Mouse (Mus musculus) kidney, adult 8-10 months (tissue): ENCODE measurements at regions not wholly inside any gene's neighbourhood (a gene's known extent, or its start where the extent isn't known, plus 50 kb on each side); places are given as distances from the start of the nearest gene placed in this dataset.

Experiments used
- DNase-seq, 2 experiments: peaks; one replicate each; pipeline ENCODE4 v3.0.0; 2022

DNA sequence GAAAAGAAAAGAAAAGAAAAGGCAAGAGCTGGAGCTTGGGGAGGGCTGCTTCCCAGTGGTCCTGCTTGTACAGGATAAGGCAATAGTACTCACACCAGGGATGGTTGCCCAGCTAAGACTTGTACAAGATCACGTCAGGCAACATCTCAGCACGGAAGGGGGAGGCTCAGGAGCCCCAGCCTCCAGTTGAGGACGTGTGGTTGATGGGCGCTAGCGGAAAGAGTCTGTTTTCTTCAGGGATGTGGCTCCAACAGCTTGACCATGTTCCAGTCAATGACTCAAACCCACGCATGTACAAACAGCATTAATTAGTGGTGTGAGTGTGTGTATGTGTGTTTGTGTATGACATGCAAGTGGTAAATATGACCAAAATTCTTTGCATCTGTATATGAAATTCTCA is 153.1 kb upstream of the Rpl34 start:
- DNase-seq, result no peak

DNA sequence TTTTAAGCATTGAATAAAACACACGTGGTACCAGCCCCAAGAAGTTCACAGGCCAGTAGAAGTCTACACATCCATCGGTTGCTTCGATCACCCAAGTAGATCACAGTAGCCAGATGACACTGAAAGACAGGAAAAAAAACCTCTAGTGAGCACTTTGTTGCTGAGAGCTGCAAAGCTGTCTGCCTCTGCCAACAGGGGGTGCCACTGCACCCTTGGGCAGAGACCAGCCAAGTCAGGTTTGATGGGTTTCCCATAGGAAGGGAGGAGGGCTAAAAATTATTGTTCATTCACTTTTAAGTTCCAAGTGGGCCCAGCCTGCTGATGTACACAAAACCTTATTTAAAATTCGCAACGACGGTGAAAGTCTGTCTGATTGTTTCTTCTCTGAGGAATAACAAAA is 150.3 kb upstream of the Rpl34 start:
- DNase-seq, result no peak

DNA sequence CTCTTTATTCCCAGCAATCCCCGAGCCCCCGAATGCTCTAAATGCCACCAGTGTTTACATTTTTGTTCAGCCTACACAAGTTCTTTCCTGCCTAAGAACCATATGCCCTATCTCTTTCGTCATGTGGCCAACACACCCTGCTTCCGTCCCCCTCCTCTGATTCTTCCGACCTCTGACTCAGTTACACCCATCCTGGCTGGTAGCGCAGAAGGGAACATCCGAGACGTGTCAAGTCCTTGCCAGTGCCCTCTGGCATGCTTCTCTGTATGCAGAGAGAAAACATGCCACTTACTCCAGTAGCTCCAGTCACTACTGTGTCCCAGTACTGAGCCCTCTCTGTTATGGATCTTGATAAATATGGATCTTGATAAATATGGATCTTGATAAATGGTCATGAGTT is 149.3 kb upstream of the Rpl34 start:
- DNase-seq, result no peak

- DNase-seq, result no peak
Observed at GRCm38 (mm10) chr3:130878834-130879233, 148.6 kb upstream of the Rpl34 start.

DNA sequence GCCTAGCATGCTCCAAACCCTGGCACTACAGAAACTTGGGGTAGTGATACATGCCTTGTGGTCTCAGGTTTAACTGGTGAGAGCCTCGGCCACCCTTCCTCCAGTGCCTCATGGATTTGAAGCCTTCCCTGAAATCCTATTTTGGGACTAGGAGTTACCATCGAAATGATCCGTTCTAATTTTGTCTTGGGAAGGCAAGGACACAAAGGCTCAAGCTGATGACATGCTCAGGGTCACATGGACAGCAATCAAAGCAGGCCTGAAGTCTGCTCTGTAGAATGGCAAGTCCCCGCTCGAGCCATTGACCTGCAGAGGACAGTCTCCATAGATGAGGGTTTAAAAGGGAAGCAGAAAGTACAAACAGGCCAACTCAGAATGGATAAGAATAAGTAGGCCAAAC is 147.8 kb upstream of the Rpl34 start:
- DNase-seq, result no peak

GRCm38 (mm10) chr3:130873745-130874144 is 143.5 kb upstream of the Rpl34 start:
- no peak for DNase-seq

GRCm38 (mm10) chr3:130866952-130867632 is 136.9 kb upstream of the Rpl34 start:
- DNase-seq, result no peak

- no peak for DNase-seq
Observed at GRCm38 (mm10) chr3:130864783-130865182, 134.6 kb upstream of the Rpl34 start.

GRCm38 (mm10) chr3:130863376-130863775 is 133.2 kb upstream of the Rpl34 start:
- no peak for DNase-seq

DNA sequence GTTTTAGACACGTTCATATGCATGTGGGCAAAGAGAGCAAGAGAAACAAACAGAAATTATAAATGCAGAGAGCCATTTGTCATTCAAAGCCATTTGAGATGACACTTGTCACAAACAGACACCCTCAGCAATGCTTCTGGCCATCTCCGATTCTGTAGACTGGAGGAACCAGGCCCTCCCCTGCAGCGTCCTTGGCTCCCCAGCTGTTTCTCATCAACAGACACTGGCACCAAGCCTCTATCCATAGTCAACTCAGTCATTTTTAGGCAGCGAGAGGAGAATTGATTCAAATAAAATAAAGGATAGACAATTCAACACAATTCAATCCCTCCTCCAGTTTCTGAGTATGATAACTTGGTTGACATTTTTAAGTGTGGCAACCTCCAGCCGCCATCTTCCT is 130.1 kb upstream of the Rpl34 start:
- no peak for DNase-seq

DNA sequence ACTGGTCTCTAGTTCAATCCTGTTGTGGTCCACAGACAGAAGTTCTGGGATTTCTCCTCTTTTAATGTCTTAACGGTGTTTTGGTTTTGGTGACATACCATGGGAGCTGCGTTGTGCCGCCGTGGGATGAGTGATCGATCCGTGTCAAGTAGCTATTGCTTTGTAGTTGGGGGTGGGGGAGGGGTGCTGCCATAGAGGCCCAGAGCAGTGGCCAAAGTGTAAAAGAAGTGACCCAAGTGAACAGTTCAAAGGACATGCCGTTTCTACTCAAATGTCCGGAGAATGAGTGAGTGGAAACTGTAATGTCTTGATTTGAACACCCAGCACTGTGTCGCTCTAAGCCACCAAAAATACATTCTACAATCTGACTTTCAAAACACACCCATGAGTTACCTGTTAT is 123.7 kb upstream of the Rpl34 start:
- DNase-seq, result no peak

DNA sequence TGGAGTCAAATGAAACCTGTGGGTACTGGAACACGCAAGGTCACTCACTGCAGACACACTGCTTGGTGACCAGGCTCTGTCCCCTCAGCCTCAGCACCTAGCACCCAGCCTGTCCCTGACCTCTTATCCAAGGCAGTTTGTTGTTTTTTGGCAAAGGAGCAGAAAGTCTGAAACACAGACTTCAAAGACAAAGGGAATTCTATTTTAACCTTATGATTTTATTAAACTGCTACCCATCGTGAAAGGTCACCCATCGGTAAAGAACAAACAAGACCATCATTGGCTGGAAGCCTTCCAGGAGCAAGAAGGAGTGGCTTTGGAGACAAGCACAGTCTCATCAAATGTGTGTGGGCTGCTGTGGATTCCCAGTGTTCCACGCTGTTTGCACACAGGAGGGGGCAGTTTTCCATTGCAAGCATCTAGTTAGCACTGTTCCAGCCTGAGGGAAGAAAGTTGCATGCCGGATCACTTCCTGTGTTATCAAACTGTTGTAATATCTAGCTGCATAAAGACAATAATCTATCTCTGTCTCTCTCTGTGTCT is 120.6 kb upstream of the Rpl34 start:
- no peak for DNase-seq

GRCm38 (mm10) chr3:130841755-130842154 is 111.6 kb upstream of the Rpl34 start:
- DNase-seq, result no peak

GRCm38 (mm10) chr3:130839924-130840440 is 109.8 kb upstream of the Rpl34 start:
- DNase-seq, result no peak

GRCm38 (mm10) chr3:130838626-130839422 is 108.6 kb upstream of the Rpl34 start:
- DNase-seq, result no peak

GRCm38 (mm10) chr3:130833722-130834121 is 103.5 kb upstream of the Rpl34 start:
- no peak for DNase-seq

DNA sequence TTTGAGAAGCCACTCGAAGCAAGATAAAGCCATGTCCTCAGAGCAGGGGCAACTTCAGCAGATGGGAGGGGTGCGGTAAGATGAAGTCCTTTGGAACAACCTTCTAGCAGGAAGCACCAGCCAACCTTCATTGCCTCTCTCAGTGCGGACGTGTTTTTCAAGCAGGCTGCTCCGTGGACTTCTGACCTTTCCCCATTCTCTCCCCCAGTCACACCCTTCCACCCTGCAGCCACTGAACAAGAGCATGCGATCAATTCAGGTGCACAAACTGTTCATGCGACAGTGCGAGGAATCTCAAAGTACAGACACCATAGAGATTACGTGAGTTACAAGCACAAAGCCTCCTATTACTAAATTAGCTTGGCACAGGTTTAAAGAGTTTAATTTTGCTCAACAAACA is 102.9 kb upstream of the Rpl34 start:
- peak in 1 of 2 experiments; percentile 8 for DNase-seq

- DNase-seq, result peak; percentile 10 to 38
Observed at GRCm38 (mm10) chr3:130831788-130832187, 101.6 kb upstream of the Rpl34 start.

GRCm38 (mm10) chr3:130828346-130828745 is 98.1 kb upstream of the Rpl34 start:
- DNase-seq, result no peak

DNA sequence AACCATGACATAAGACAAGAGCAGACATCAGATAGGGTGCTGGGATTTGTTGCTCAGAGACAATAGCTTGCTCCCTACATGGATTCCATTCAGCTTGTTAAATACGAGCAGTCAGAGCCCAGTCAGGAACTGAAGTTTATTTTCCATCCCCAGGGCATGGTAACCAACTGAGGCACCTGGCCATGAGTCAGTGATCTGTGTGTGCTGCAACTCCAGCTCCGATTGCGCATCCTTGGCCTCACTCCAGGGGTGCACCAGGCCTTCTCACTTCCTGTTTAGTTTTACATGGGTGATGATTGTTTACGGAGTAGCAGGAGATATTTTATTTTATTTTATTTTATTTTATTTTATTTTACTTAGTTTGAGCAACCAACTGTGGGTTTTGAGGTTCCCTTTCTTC is 97.7 kb upstream of the Rpl34 start:
- DNase-seq, result no peak

GRCm38 (mm10) chr3:130827021-130827420 is 96.8 kb upstream of the Rpl34 start:
- DNase-seq, result no peak

- DNase-seq, result no peak
Observed at GRCm38 (mm10) chr3:130819837-130820098, 89.6 kb upstream of the Rpl34 start.

DNA sequence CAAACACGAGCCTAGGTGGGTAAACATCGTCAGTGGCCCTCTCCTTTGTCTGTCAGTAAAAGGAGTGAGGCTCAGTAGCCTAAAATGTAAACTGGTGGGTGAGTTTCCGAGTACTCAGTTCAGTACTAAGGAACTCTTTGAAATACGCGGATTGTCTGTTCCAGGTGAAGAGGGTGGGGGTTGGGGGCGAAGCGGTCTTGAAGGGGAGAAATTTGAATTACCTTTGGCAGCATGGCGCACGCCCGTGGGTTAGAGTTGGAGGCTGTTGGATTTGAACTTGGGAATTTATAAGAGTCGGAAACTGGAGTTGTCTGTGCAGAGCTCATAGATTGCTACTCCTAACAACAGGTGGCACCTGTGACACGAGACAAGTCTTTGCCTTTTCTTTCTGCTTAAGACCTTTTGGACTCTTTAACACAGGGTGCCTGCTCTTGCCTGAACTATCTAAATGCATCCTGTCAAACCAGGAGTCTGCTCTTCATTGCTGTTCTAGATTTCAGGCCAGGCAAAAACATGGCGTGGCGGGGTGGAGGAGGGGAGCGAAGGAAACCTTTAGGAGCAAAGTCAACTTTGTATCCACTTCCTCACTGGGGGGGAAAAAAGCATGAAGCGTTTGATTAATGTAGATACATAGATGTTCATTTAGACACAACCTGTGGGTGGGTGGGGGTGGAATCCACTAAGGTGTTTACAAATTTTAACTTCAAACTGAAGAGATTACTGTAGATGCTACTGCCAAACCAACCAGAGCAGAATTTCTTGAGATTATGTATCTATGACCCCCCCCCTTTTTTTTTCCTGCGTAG is 89.0 kb upstream of the Rpl34 start:
- no peak for DNase-seq
